Mouse (Mus musculus) midbrain, embryonic 11.5 days (tissue): Measurements from ENCODE around the gene P2rx3. TPM values are rescaled to one million over a fixed set of nuclear protein-coding genes. Genes with fewer than 3 reads are reported as not detected.

ENCODE experiments used
- ATAC-seq: fragments of 200-750 bp; cut with Nextera tagmentation; 2 replicates; pipeline ENCODE4 v1.8.0; 2017; ENCODE audit warnings: moderate TSS enrichment, moderate library complexity; ENCODE audit not compliant: low FRiP score
- DNase-seq: peaks from one replicate; pipeline ENCODE4 v3.0.0; 2015; ENCODE audit warnings: low spot score; ENCODE audit errors: missing footprints
- H3K27ac ChIP-seq: fragments of 300-500 bp; sonication (generic); 2 replicates; pipeline ENCODE4 v1.5.1; 2014; ENCODE audit warnings: low read depth, low read length
- H3K27me3 ChIP-seq: fragments of 300-500 bp; sonication (generic); 2 replicates; pipeline ENCODE4 v1.6.1; 2014; ENCODE audit warnings: mild to moderate bottlenecking, low read length, moderate library complexity, mixed read lengths; ENCODE audit not compliant: control insufficient read depth, insufficient read depth
- H3K36me3 ChIP-seq: fragments of 300-500 bp; sonication (generic); 2 replicates; pipeline ENCODE4 v1.6.1; 2014; ENCODE audit warnings: mild to moderate bottlenecking, low read length, moderate library complexity, mixed read lengths; ENCODE audit not compliant: control insufficient read depth, insufficient read depth
- H3K4me1 ChIP-seq: fragments of 300-500 bp; sonication (generic); 2 replicates; pipeline ENCODE4 v1.6.1; 2014; ENCODE audit warnings: low read length; ENCODE audit not compliant: control insufficient read depth, insufficient read depth
- H3K4me2 ChIP-seq: fragments of 300-500 bp; sonication (generic); 2 replicates; pipeline ENCODE4 v1.6.1; 2014; ENCODE audit warnings: mild to moderate bottlenecking, moderate library complexity
- H3K4me3 ChIP-seq: fragments of 300-500 bp; sonication (generic); 2 replicates; pipeline ENCODE4 v1.5.1; 2014; ENCODE audit warnings: low read depth, low read length
- H3K9ac ChIP-seq: fragments of 300-500 bp; sonication (generic); 2 replicates; pipeline ENCODE4 v1.6.1; 2014; ENCODE audit warnings: low read length
- H3K9me3 ChIP-seq: fragments of 300-500 bp; sonication (generic); 2 replicates; pipeline ENCODE4 v1.6.1; 2016; ENCODE audit warnings: low read length; ENCODE audit not compliant: control insufficient read depth
- WGBS: fragments of 180-500 bp; shearing (Covaris S2); extraction: QIAGEN DNeasy Blood & Tissue Kit; methylation state at CpG from one replicate; pipeline ENCODE4 v1.1.7; 2014; 5-methylcytosine and 5-hydroxymethylcytosine counted together
- polyA plus RNA-seq: library from polyadenylated mRNA; unstranded; fragments of >200 nt; fragmentation: Nextera tagmentation; extraction: Ambion mirVana; gene quantifications from 2 replicates; pipeline ENCODE4 v1.2.1, GENCODE M21; 2014

Gene P2rx3
- polyA plus RNA-seq, 1 experiment from 2014 or later, result 2.8 TPM

- no peak overlapping the region for H3K9ac ChIP-seq
- no peaks in the 10 kb centered on the region for H3K9me3 ChIP-seq
- H3K4me1 ChIP-seq, result no peaks in the 10 kb centered on the region
- no peaks in the 10 kb centered on the region for H3K27me3 ChIP-seq
- ATAC-seq, result no peak
- H3K4me3 ChIP-seq, result no peak overlapping the region
- no peak for DNase-seq
- 90% methylated on average over 9 of the region's 9 CpGs for WGBS
- H3K27ac ChIP-seq, result no peak overlapping the region
- no peaks in the 10 kb centered on the region for H3K36me3 ChIP-seq
- no peak overlapping the region for H3K4me2 ChIP-seq
Observed at GRCm38 (mm10) chr2:84955435-84955834, 81.8 kb downstream of the P2rx3 start.

DNA sequence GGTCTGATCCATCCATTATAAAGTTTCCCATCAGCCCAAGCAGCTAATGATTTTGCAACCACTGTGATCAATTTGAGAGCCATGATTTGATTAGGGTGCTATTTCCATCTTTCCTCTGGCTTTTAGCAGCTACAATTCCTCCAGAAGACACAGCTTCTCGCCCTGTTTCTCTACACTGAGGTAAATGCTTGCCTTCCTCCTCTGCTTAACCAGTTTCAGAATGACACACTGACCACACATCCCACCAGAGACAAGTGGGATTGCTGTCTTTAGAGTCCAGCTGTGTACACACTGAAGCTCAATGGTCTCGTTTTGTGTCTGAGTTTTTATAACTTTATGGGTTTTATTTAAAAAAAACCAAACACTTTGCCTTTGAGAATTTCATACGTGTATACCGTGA, 84.6 kb downstream of the P2rx3 start:
- 88% methylated on average over 4 of the region's 4 CpGs for WGBS
- no peaks in the 10 kb centered on the region for H3K27me3 ChIP-seq
- H3K36me3 ChIP-seq, result no peaks in the 10 kb centered on the region
- no peak overlapping the region for H3K4me2 ChIP-seq
- no peaks in the 10 kb centered on the region for H3K4me1 ChIP-seq
- H3K27ac ChIP-seq, result no peak overlapping the region
- no peaks in the 10 kb centered on the region for H3K9me3 ChIP-seq
- no peak for DNase-seq
- no peak overlapping the region for H3K9ac ChIP-seq
- no peak overlapping the region for H3K4me3 ChIP-seq
- no peak for ATAC-seq

GRCm38 (mm10) chr2:84952251-84952650, 85.0 kb downstream of the P2rx3 start:
- no peak for ATAC-seq
- Histone ChIP-seq H3K36me3 (no peaks in the 10 kb centered on the region), H3K9me3 (no peaks in the 10 kb centered on the region), H3K9ac (no peak overlapping the region), H3K4me2 (no peak overlapping the region), H3K27me3 (no peaks in the 10 kb centered on the region), H3K27ac (no peak overlapping the region), H3K4me3 (no peak overlapping the region), H3K4me1 (no peaks in the 10 kb centered on the region)
- no peak for DNase-seq
- whole genome bisulfite sequencing, result 100% methylated on average over 1 of the region's 1 CpGs

GRCm38 (mm10) chr2:84951027-84951426, 86.2 kb downstream of the P2rx3 start:
- H3K9me3 ChIP-seq, result no peaks in the 10 kb centered on the region
- ATAC-seq (no peak), DNase-seq (no peak)
- no peak overlapping the region for H3K4me2 ChIP-seq
- no peaks in the 10 kb centered on the region for H3K27me3 ChIP-seq
- H3K36me3 ChIP-seq, result no peaks in the 10 kb centered on the region
- no peaks in the 10 kb centered on the region for H3K4me1 ChIP-seq
- H3K4me3 ChIP-seq, result no peak overlapping the region
- no peak overlapping the region for H3K9ac ChIP-seq
- 92% methylated on average over 8 of the region's 8 CpGs for WGBS
- no peak overlapping the region for H3K27ac ChIP-seq

GRCm38 (mm10) chr2:84948721-84949120, 88.5 kb downstream of the P2rx3 start:
- Histone ChIP-seq H3K36me3 (no peaks in the 10 kb centered on the region), H3K4me2 (no peak overlapping the region), H3K9me3 (no peaks in the 10 kb centered on the region), H3K4me3 (no peak overlapping the region), H3K9ac (no peak overlapping the region), H3K27me3 (no peaks in the 10 kb centered on the region), H3K4me1 (no peaks in the 10 kb centered on the region), H3K27ac (no peak overlapping the region)
- WGBS, result 85% methylated on average over 2 of the region's 2 CpGs
- ATAC-seq (no peak), DNase-seq (no peak)

Other genes starting within 250 kb of the P2rx3 start
- gene Ube2l6, start 238.6 kb downstream of the P2rx3 start, polyA plus RNA-seq, result 39.4 and 39.5 TPM in 2 replicates
- 0.15 TPM in 1 of 2 replicates, not detected in the other for gene Smtnl1, start 214.8 kb downstream of the P2rx3 start, polyA plus RNA-seq
- gene Timm10, start 210.5 kb downstream of the P2rx3 start, polyA plus RNA-seq, result 38.1 and 43.1 TPM in 2 replicates
- 16.3 and 18.6 TPM in 2 replicates for gene Slc43a1, start 198.6 kb downstream of the P2rx3 start, polyA plus RNA-seq
- gene Rtn4rl2, start 150.8 kb downstream of the P2rx3 start, polyA plus RNA-seq, result 1.4 and 1.6 TPM in 2 replicates
- gene Slc43a3, start 100.9 kb downstream of the P2rx3 start, polyA plus RNA-seq, result 17.6 and 19.0 TPM in 2 replicates
- gene Prg2, start 57.0 kb downstream of the P2rx3 start, polyA plus RNA-seq, result 0.22 and 0.52 TPM in 2 replicates
- not detected in 2 replicates for gene Prg3, start 49.2 kb downstream of the P2rx3 start, polyA plus RNA-seq
- gene Ssrp1, start 228 bp downstream of the P2rx3 start, polyA plus RNA-seq, result 345 and 352 TPM in 2 replicates
- gene Tnks1bp1, start 10.6 kb upstream of the P2rx3 start, polyA plus RNA-seq, result 8.1 and 9.6 TPM in 2 replicates
- 29.8 and 29.9 TPM in 2 replicates for gene Aplnr, start 98.8 kb upstream of the P2rx3 start, polyA plus RNA-seq
- gene Lrrc55, start 159.7 kb upstream of the P2rx3 start, polyA plus RNA-seq, result 1.2 and 1.3 TPM in 2 replicates